Mouse (Mus musculus) thymus, postnatal 10 days (tissue): ENCODE results near the gene Ppp6r1.

Experiments used
- DNase-seq, 2 experiments: peaks; one replicate each; pipeline ENCODE4 v3.0.0; 2021; ENCODE audit warnings: low spot score in 2 of 2

Ppp6r1 gene

DNA sequence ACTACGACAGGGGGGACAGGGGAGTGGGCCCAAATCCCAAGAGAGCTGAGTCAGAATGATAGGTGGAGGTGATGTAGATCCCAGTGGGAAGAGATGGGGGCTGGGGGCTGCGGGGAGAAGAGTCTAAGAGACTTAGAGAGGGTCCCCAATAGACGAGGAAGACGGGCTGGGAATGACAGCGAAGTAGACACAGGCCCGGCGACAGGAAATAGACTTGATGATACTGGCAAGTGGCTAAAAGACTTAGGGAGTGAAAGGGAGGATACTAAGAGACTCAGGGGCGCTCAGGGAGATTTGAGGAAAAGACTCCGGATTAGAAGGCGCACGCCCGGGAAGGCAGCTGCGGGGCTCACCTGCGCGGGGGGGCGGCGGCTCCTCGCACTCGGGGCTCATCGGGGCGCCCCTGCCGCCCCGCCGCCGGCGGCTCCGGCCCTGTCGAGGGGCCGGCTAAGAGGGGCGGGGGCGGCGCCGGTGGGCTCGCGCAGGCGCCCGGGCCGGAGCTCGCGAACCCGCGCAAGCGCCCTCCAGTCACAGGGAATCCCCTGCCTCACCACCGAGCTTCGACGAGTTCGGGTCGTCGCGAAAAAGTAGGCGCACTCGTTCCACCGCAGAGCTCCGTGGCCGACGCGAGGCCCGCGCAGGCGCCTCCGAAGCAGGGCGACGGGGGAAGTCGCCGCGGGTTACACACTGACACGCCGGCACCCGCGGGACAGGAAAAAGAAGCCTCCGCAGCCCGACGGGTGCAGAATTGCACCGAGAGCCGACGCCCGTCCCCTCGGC lies 501 bp downstream of the Ppp6r1 start:
- DNase-seq = peak; percentile 35 to 42

DNA sequence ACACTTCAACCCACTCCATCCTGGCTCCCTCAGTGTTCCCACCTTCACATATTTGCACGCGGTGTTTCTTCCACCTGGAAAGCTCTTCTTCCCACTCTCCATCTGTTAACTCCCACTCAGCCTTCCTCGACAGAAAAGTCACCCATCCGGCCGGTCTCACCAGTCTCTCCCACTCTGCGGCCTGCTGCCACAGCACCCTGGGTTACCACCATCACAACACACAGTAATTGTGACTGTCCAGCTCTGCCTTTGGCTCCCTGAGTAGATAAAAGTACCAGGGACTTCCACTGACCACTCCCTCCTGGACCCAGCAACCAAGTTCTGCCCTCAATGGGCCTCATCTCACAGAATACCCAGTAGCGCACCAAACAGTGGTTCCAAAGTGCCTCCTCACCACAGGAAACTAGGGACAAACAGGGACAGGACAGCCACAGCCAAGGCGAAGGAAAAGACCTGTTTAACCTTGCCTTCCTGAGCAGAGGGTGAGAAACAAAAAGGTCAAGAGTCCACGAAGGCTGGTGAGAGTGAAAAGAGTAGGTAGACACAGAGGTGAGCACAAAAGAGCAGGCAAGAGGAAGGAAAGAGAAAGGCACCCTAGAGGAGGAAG lies 1.2 kb downstream of the Ppp6r1 start:
- DNase-seq = no peak

DNA sequence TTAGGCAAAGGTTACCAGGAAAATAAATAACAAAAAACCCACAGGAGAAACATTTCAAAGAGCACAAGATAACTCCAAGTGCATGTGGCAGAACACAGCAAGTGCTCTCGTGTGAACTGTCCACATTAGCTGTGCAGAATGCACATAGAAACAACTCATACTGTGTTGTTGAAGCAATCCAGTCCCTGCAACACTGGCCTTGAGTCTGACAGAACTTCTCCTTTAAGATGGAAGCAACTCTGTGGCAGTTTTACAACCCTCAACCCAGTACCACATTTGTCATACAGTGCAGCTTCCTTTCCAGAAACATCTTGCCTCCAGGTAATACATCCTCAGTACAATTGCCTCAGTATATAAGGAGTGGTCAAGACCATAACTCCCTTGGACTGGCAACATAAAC lies 2.0 kb downstream of the Ppp6r1 start:
- DNase-seq = no peak

DNA sequence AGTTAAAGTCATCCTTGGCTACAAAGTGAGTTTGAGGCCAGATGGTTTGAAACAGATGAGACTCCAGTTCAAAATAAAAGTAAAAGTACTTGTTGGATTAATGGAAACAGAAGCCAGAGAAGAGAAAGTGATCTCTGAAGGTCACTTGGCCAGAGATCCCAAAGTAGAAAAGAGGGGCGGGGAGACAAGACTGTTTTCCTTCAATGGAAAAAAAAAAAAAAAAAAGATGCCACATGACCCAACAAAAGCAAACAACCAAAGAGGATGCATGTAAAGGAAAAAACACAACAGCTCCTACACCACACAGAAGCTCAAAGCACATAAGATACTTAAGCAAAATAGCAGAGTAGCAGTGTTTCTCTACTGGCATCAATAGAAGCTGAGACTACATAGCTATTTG lies 2.9 kb downstream of the Ppp6r1 start:
- DNase-seq = no peak

DNA sequence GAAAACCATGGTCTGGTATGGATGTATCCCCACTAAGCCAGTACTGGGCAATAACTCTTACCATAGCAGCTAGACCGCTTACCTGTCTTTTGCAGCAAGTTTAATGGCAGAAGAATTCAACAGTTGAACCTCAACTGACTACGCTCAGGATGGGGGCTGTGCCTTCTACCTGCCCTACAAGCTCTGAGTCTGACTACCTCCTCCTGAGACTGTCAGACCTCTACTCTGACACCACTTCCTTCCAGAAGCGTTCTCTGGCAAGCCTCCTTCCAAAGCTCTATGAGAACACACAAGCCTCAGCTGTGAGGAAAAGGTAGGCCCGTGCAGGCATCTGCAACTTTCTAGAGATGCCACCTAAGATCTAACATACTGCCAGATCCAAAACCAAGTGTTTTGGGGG lies 3.4 kb downstream of the Ppp6r1 start:
- peak; percentile 53 to 67 for DNase-seq

DNA sequence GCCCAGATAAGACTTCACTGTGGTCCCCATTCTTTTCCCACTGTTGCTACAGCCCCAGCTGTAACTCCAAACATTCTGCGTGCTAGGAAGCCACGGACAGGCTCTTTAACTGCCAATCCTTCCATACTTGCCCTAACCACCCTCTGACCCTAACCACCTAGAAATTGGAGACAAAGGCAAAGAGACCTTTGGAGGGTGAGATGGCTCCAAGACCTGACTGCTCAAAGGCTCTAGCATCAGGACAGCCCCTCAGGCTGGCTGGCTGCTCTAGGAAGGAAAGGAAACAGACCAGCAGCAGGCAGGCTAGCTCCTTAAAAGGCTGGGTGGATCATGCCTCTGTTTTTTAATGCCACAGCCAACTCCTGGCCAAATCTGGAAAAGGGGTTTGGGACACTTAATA lies 4.6 kb downstream of the Ppp6r1 start:
- DNase-seq = peak in 1 of 2 experiments; percentile 29

DNA sequence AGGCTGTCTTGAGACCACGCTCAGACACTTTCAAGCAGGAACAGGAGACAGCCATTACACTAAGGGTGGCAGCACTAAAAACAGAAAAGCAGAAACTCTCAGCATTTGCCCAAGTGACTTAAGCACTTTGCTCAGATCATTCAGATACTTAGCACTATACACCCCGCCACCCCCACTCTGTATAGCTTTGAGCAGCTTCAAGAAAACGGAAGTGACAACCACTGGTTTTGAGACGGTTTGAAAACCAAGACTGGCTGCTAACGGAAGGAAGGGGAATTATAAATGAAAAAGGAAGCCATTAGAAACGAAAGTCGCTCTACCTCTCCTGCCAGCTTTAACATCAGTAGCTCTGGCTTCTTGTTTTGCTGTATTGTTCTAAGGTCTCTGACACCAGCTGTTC lies 5.0 kb downstream of the Ppp6r1 start:
- DNase-seq = peak; percentile 81 to 82

DNA sequence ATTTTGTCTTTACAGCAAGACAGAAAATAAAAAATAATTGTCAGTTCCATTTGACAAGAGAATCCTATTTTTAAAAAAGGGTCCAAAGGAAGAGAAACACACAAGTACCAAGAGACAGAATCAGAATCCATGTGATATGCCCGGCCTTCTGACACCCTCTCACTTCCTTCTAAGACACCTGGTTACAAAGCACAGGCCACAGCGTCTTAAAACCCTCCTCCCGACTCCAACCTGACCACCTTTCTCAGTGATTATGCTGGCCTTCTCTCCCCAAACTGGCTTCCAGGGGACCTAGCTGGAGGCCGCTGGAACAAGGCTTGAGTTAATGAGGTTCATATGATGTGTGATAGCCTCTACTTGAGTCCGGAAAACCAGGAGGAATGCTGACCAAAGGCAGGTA lies 5.5 kb downstream of the Ppp6r1 start:
- no peak for DNase-seq

DNA sequence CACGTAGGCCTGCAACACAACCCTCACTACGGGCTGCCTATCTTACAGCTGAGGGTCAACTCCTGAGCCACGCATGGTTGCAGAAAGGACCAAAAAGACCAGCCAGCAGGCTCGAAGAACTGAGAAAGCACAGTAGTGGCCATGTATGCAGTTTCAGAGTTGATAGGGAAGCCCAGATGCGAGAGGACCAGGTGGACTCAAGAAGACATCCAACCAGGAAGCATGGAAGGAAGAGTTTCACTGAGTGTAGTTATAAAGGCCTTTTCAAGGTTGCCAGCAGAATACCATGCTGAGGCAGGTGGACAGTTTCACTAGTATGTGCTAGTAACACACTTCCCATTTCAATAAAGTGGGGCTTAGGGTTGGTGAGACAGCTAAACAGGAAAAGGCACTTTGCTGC lies 6.1 kb downstream of the Ppp6r1 start:
- no peak for DNase-seq

DNA sequence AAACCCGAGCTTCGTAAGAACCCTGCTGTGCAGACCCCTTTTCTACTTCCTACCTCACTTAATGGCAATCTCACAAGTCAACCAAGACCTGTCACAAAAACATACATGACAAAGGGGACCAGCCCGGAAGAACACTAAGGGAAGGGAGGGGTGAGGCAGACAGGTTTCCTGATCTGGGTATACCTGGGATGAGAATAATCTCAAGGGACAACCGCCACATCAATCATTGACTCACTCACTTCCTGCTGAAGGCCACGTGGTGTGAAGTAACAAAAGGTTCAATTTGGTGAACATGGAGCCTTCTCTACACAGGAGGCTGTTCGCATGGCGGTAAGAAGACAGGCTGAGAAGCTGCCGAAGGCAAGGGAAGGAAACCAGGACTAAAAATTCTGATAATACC lies 7.2 kb downstream of the Ppp6r1 start:
- DNase-seq = peak; percentile 30 to 45

DNA sequence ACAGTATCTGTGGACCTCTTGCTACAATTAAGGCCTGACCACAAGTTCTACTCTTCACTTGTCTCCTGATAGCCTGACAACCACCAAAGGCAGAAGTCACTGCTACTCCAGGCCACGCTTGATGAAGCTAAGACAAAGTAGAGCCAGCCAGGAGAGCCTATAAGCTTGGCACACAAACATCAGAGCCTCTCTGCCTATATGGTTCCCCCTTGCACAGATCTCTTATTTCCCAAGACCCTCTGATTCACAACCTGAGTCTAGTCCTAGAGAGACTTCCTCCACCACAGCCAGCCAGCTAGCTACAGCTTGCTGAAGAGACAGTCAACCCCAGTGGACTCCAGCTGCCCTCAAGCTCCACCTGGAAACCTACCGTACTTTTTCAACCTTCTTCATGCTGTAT lies 10.8 kb downstream of the Ppp6r1 start:
- DNase-seq = no peak

DNA sequence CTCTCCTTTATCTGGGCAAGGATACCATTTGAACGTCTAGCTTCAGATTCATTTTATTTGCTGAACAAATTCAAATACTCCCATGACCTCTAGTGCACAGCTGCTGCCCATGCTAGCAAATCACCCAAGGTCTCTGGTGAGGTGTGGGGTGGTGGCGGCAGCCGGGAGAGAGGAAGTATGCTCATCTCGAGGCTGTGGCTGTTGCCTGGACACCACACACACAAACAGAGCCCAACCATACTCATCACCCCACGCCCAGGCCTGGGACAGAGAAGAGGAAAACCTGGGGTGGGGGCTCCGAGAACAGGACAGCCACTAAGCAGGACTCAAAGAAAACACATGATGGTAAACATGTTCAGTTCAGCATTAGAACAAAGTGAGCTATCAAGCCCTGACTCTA lies 11.5 kb downstream of the Ppp6r1 start:
- no peak for DNase-seq

DNA sequence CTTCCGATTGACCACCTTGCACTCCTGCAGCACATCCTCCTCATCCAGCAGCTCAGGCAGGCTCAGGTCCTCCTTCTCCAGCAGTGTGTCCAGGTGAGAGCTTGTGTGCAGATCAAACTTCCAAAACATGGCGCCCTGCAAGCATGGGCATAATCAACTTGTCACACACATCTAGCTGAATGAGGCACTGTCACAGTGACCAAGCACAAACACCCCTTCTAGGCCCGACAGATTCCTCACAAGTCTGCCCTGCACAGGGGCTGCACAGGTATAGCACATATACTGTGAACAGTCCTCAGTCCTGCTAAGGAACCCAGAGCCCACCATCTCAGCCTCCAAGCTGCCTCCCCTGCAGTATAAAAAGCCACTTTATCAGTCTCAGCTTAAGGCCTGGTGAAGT lies 12.0 kb downstream of the Ppp6r1 start:
- DNase-seq = no peak

DNA sequence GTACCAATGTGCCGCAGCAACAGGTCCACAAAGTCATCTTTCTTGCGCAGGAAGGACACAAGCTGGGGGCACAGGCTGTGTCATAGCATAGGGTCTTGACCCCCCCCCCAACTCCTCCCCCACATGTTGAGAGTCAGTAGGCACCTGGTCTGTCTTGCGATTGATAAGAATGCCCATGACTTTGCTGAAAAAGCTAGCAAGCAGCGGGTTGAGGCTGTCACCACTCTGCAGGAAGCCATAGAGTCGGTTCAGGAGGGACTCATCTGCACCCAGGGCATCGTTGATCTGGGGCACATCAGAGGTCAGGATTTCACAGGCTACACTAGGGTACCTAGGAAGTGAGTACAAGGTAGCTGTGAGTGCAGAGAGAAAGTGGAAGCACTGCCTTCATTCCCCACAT lies 15.6 kb downstream of the Ppp6r1 start:
- no peak for DNase-seq

DNA sequence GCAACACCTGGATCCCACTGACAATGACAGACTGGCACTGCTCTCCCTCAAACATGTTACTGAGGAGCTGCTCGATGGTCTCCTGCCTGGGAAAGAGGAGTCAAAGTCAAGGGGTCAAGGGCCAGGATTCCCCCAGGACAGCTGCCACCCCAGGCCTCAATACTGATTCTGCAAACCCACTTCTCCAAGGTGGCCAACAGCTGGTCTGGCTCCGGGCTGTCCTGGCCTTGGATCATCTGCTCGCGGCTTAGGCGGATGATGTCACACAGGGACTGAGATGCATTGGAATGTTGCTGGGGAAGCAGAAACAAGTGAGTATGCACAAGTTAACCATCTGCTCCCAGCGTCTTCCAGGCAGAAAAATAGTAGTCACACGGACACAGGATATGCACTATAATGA lies 16.9 kb downstream of the Ppp6r1 start:
- DNase-seq = no peak

DNA sequence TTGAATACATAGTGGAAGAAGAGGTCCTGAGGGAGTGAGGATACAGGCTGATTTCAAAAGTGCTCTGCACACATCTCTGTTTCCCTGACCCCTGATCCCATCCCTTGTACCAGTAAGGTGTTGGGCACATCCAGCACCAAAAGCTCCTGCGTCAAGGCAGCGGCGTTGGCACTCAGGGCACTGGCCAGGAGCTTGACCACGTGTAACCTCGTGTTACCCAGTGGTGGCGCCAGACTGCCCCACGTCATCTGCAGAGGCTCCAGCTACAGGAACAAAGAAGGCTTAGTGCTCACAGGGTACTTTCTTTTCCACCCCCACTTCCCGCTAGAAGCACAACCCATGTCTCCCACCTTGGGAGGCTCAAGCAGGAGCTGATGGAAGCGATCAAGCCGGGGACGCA lies 17.7 kb downstream of the Ppp6r1 start:
- no peak for DNase-seq

DNA sequence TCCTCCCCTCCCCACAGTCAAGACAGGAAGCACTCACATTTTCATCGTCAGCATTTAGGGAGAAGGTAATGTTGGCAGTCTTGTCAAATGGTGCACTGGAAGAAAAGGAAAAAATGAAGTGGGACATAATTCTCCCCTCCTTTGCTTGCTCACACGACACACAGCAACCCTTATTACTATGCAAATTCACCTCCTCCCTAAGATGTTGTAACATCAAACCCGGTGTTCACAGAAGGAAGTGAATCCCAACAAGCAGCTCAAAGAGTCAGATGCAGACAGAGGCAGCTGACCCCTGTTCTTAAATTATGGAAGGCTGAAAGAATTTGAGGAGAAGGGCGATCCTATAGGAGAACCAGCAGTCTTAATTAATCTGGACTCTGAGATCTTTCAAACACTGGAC lies 22.6 kb downstream of the Ppp6r1 start:
- no peak for DNase-seq

DNA sequence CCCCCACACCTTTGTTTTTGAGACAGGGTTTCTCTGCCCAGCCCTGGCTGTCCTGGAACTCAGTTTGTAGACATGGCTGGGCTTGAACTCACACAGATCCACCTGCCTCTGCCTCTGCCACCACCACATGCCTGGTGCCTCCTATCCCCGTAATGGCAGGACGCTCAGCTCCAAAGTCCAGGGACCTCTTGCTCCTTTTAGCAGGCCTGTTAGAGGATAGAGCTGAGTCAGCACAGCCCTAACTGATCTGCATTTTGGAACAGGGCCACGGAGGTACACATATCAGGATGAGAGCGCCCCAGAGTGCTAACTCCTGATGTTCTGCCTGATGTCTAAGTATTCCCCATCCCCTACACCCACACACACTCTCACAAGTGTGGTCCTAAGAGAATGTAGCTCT lies 27.8 kb downstream of the Ppp6r1 start, which contains the start of gene Tmem86b:
Gene Tmem86b (minus strand): TSS at position 392 of the 400 bp plus-strand sequence.
- no peak for DNase-seq

DNA sequence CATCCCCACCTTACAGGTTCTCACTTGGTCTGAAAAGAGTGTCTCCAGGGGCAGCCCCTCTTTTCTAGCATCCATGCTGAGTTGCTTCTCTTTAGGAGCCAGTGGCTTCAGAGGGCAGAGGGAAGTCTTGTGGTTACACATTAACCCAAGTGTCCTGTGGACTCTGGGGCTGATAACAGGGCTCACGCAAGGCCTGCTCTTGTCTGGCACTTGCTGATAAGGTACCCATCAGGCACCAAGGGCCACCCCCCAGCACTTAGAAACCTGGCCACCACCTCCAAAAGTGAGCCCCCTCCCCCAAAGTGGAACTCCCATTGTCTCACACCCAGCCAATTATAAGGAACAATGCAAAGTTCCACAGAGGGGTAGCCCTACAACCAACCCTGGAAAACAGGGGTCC lies 28.6 kb downstream of the Ppp6r1 start:
- DNase-seq = no peak

DNA sequence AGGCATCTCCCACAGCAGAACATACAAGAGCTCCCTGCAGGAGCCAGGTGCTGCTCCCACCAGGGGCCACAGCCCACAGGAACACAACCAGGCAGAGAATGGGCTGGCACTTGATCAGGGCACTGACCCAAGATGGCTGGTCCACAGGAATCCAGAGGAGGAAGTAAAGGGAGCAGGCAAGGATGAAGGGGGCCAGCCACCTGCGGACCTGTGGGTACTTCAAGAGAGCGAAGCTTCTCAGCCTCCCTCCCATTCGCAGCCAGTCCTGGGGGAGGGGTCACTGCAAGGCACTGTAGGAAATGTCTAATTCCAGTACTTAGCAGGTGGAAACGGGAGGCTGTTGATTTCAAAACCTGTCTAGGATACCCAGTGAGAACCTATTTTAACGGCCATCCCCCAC lies 29.2 kb downstream of the Ppp6r1 start:
- no peak for DNase-seq

DNA sequence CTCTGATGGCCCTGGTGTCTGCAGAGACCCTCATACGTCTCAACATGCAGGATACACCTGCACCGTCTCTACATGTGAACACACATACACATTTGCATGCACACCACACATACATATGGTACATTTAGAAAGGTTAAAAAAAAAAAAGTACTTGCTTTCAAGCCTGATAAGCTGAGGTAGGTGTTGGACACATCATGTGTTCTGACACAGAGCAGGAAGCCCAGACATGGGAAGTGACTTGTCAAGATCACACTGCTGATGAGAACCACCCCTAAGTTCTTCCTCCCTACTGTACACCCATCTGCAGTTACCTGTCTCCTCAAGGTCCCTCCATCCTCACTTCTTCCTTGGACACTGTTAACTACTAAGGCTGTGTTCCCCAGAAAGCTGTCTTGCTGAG lies 32.9 kb downstream of the Ppp6r1 start:
- DNase-seq = no peak

DNA sequence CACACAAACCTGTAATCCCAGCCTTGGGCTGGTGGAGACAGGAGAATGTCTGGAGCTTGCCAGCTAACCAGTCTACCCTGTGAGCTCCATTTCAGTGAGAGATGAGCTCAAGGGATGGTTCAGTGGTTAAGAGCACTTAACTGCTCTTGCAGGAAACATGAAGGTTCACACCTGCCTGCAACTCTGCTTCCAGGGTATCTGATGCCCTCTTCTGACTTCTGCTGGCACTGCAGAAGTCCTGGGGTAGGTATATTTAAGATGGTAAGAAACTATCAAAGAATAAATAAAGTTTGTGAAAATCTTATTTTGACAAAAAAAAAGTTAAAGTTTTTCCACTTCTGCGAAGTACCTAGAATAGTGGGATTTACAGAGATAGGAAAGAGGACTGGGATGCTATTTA lies 34.5 kb downstream of the Ppp6r1 start:
- DNase-seq = no peak

DNA sequence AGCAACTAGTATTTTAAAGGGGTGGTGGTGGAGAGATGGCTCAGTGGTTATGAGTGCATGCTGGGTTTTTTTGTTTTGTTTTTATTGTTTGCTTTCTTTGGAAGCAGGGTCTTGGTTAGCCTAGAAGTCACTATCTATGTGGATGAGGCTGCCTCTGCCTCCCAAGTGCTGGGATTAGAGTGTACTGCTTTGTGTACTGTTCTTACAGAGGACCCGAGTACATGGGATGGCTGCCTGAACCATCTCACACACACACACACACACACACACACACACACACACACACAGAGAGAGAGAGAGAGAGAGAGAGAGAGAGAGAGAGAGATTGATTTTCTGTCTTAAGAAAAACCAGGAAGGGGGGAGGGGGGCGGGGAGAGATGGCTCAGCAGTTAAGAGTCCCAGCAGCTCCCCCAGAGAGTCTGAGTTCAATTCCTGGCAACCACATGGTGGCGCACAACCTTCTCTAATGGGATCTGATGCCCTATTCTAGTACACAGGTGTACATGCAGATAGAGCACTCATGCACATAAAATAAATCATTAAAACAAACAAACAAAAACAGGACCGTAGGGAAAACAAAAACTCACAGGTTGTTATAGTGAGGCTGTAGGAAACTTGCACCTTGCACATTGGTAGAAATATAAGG lies 35.2 kb downstream of the Ppp6r1 start:
- peak; percentile 70 to 74 for DNase-seq
